Mouse (Mus musculus) embryonic facial prominence, embryonic 11.5 days (tissue): Measurements from ENCODE around the gene Eif4e1b. TPM values are rescaled to one million over a fixed set of nuclear protein-coding genes. Genes with fewer than 3 reads are reported as not detected.

Experiments
- ATAC-seq: fragments of 200-750 bp; cut with Nextera tagmentation; replicated peaks from 2 replicates; pipeline ENCODE4 v1.8.0; 2017; ENCODE audit warnings: low read depth; ENCODE audit not compliant: insufficient number of reproducible peaks, low FRiP score, low TSS enrichment
- DNase-seq: peaks from one replicate; pipeline ENCODE4 v3.0.0-alpha.2; 2015; ENCODE audit warnings: low spot score
- H3K27ac ChIP-seq: fragments of 300-500 bp; sonication (generic); replicated peaks from 2 replicates; pipeline ENCODE4 v1.5.1; 2014; ENCODE audit warnings: mild to moderate bottlenecking, low read depth, low read length, control low read depth
- H3K27me3 ChIP-seq: fragments of 300-500 bp; sonication (generic); 2 replicates; pipeline ENCODE4 v1.6.1; 2014; ENCODE audit warnings: mild to moderate bottlenecking, low read length, moderate library complexity, mixed read lengths; ENCODE audit not compliant: control insufficient read depth, insufficient read depth
- H3K36me3 ChIP-seq: fragments of 300-500 bp; sonication (generic); replicated peaks from 2 replicates; pipeline ENCODE4 v1.6.1; 2014; ENCODE audit warnings: low read depth, mild to moderate bottlenecking, low read length, moderate library complexity, mixed read lengths; ENCODE audit not compliant: control insufficient read depth, insufficient read depth
- H3K4me1 ChIP-seq: fragments of 300-500 bp; sonication (generic); 2 replicates; pipeline ENCODE4 v1.6.1; 2014; ENCODE audit warnings: low read length, mixed read lengths; ENCODE audit not compliant: control insufficient read depth, insufficient read depth
- H3K4me2 ChIP-seq: fragments of 300-500 bp; sonication (generic); 2 replicates; pipeline ENCODE4 v1.6.1; 2014; ENCODE audit warnings: low read depth, mild to moderate bottlenecking, control low read depth, low read length, moderate library complexity
- H3K4me3 ChIP-seq: fragments of 300-500 bp; sonication (generic); 2 replicates; pipeline ENCODE4 v1.5.1; 2014; ENCODE audit warnings: low read depth, low read length, control low read depth
- H3K9ac ChIP-seq: fragments of 300-500 bp; sonication (generic); replicated peaks from 2 replicates; pipeline ENCODE4 v1.6.1; 2014; ENCODE audit warnings: mild to moderate bottlenecking, control low read depth, low read length
- H3K9me3 ChIP-seq: fragments of 300-500 bp; sonication (generic); replicated peaks from 2 replicates; pipeline ENCODE4 v1.6.1; 2016; ENCODE audit warnings: mild to moderate bottlenecking, low read length, inconsistent platforms, mixed read lengths; ENCODE audit not compliant: control insufficient read depth
- WGBS: fragments of 180-500 bp; shearing (Covaris S2); extraction: QIAGEN DNeasy Blood & Tissue Kit; methylation state at CpG from one replicate; pipeline ENCODE4 v1.1.7; 2014; 5-methylcytosine and 5-hydroxymethylcytosine counted together
- polyA plus RNA-seq: library from polyadenylated mRNA; unstranded; fragments of >200 nt; fragmentation: Nextera tagmentation; extraction: Ambion mirVana; gene quantifications from 2 replicates; pipeline ENCODE4 v1.2.1, GENCODE M21; 2014

Eif4e1b gene
- polyA plus RNA-seq, 1 experiment from 2014 or later: not detected

DNA sequence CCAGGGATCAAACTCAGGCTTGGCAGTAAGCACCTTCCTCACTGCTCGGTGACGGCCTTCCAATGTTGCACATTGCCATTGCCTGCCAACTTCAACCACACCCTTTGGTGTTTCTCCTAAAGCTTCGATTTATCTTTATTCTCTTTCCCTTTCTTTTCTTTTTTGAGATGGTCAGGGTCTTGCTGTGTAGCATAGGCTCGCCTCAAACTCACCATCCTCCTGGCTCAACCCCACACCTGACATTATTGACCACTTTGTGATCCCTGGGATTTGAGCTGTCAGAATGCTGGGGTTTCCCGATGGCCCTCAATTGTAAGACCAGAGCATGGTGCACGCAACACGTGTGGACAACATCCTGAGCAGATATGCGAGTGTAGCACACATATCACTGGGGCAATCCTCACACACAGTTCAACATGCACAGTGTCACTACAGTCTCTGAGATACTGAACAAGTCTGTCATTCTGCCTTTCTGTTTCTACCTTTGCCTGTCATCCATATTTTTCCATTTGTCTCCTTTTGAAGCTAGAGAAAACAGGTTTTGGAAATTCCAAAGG is 27.6 kb upstream of the Eif4e1b start:
- Histone ChIP-seq H3K4me2 (no peak overlapping the region), H3K9me3 (no peaks in the 10 kb centered on the region), H3K4me3 (no peak overlapping the region), H3K9ac (no peak overlapping the region), H3K4me1 (0 out of 2 replicates have a peak, but pooled peaks cover 2% of the 10 kb centered on the region), H3K27ac (no peak overlapping the region), H3K36me3 (no peaks in the 10 kb centered on the region), H3K27me3 (no peaks in the 10 kb centered on the region)
- DNase-seq (no peak), ATAC-seq (no peak)
- 85% methylated on average over 8 of the region's 8 CpGs for WGBS

DNA sequence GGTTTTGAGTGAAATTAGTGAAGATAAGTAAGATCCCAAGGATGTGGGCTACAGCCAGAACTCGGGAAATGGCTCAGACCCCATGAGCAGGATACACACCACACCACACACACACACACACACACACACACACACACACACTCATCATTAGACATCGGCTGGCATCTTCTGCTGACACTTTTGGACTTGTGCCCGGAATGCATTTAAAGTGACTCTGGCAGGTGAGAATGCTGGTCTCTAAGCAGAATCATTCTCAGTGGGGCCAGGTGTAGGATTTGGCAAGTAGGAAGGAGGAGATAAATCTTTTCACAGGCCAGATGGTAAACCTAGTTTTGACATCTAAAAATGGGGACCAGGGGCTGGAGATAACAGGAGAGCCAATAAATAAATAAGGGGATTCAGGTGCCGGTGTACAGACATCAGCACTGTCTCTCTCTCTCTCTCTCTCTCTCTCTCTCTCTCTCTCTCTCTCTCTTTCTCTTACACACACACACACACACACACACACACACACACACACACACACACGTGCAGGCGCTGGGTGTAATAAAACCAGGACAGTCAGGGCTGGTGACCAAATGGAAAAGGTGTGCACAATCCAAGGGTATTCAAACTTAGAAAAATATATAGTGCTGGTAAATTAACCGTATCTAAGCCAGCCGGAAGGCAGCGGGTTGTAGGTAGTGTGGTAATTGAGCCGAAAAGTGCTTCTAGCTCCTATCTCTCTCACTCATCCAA is 26.5 kb upstream of the Eif4e1b start:
- peaks cover 2% of the 10 kb centered on the region; the same call in 1 of the 2 replicates for H3K27me3 ChIP-seq
- H3K4me3 ChIP-seq: no peak overlapping the region
- peak overlapping the region; percentile 76 for H3K4me2 ChIP-seq
- H3K4me1 ChIP-seq: 0 out of 2 replicates have a peak, but pooled peaks cover 2% of the 10 kb centered on the region
- no peaks in the 10 kb centered on the region for H3K36me3 ChIP-seq
- no peak overlapping the region for H3K27ac ChIP-seq
- no peak for DNase-seq
- WGBS: 43% methylated on average over 10 of the region's 10 CpGs
- ATAC-seq: no peak
- no peak overlapping the region for H3K9ac ChIP-seq
- H3K9me3 ChIP-seq: no peaks in the 10 kb centered on the region

GRCm38 (mm10) chr13:54758045-54758755 is 25.6 kb upstream of the Eif4e1b start:
- Histone ChIP-seq H3K27me3 (peaks cover 3% of the 10 kb centered on the region; the same call in 1 of the 2 replicates), H3K27ac (no peak overlapping the region), H3K4me3 (peak overlapping the region; percentile 30), H3K9me3 (no peaks in the 10 kb centered on the region), H3K4me1 (0 out of 2 replicates have a peak, but pooled peaks cover 2% of the 10 kb centered on the region), H3K9ac (peak overlapping the region; percentile 13; the same call in 1 of the 2 replicates), H3K36me3 (no peaks in the 10 kb centered on the region), H3K4me2 (peak overlapping the region; percentile 76)
- WGBS: under 1% methylated on average over 43 of the region's 43 CpGs
- peak; percentile 95 for DNase-seq
- ATAC-seq: peak; percentile 75

- no peaks in the 10 kb centered on the region for H3K9me3 ChIP-seq
- 0 out of 2 replicates have a peak, but pooled peaks cover 2% of the 10 kb centered on the region for H3K4me1 ChIP-seq
- ATAC-seq (no peak; the same call in 1 of the 2 replicates), DNase-seq (no peak)
- peak overlapping the region; percentile 76 for H3K4me2 ChIP-seq
- H3K27ac ChIP-seq: no peak overlapping the region
- peak overlapping the region; percentile 30 for H3K4me3 ChIP-seq
- H3K9ac ChIP-seq: no peak overlapping the region
- no peaks in the 10 kb centered on the region for H3K36me3 ChIP-seq
- peaks cover 10% of the 10 kb centered on the region for H3K27me3 ChIP-seq
- WGBS: under 1% methylated on average over 29 of the region's 29 CpGs
These were observed 24.9 kb upstream of the Eif4e1b start for GRCm38 (mm10) chr13:54758756-54759470.

DNA sequence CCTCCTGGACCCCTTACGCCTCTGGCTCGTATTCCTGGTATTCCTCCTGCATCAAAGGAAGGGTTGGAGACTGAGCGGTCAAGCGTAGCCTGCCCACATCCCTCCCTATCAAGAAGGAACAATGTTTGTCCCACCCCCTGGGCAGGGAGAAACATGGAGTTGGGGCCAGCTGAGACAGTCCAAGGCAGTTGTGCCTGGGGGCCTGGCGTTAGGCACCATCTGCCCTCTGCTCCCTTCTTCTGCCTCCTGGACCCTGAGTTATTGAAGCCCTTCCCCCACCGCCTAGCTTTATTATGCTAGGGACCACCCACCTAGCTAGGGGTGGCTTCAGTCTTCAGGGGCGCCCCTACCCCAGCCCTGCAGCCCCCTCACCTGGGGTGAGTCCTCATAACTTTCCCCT is 24.3 kb upstream of the Eif4e1b start:
- WGBS: 11% methylated on average over 7 of the region's 7 CpGs

DNA sequence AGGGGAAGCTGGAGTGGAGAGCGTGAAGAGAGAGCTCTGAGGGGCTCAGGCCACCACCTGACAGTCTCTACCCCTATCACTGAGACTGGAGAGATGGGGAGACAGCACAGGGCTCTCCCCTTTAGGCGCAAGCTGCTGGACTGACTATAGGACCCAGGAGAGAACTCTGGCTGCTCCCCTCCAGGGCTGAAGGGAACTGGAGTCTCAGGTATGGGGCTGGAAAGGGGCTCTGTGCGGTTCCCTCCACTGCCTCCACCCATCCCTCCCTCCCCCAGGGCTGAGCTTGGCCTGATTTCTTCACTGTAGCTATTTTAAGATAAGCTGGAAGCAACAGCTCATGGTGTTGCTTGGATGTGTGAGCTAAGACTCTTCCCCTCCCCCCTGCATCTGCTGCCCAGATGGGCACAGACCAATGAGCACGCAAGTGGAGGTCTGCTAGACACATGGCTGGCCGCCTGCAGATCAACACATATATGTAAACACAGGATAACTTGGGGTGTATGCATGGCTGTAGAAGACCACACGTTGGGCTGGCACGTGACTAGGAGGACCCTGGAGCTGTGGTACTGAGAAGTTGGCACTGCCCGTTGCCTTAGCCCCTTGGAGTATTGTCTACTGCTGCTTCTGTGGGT is 23.5 kb upstream of the Eif4e1b start:
- DNase-seq (peak; percentile 37), ATAC-seq (no peak)
- whole genome bisulfite sequencing: 43% methylated on average over 8 of the region's 8 CpGs
- Histone ChIP-seq H3K36me3 (no peaks in the 10 kb centered on the region), H3K4me1 (0 out of 2 replicates have a peak, but pooled peaks cover 2% of the 10 kb centered on the region), H3K27me3 (peaks cover 24% of the 10 kb centered on the region), H3K9ac (no peak overlapping the region), H3K4me2 (no peak overlapping the region), H3K4me3 (no peak overlapping the region), H3K9me3 (no peaks in the 10 kb centered on the region), H3K27ac (no peak overlapping the region)

More for the DNA sequence above, 24.3 kb upstream of the Eif4e1b start:
- no peak overlapping the region for H3K9ac ChIP-seq
- H3K36me3 ChIP-seq: no peaks in the 10 kb centered on the region
- 0 out of 2 replicates have a peak, but pooled peaks cover 2% of the 10 kb centered on the region for H3K4me1 ChIP-seq
- H3K4me2 ChIP-seq: no peak overlapping the region; the same call in 1 of the 2 replicates
- no peak overlapping the region for H3K4me3 ChIP-seq
- peaks cover 16% of the 10 kb centered on the region for H3K27me3 ChIP-seq
- H3K9me3 ChIP-seq: no peaks in the 10 kb centered on the region
- no peak overlapping the region for H3K27ac ChIP-seq
- ATAC-seq (no peak), DNase-seq (no peak)

DNA sequence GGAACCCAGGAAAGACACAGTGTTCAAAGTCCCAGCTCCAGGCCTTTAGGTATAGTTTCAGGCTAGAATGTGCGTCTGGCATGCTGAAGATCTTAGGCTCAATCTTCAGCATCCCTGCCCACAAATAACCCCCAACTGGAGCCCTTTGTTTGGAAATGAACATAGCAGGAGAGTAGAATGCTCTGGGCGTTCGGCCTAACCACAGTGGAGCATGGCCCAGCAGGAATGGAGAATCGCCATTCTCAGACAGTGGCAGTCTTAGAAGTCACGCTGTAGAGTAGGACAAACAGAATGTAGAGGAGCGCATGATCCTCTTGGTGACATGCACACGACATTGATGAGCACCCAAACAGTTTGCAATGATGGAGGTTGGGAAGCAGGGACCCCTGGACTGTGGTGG is 22.9 kb upstream of the Eif4e1b start:
- H3K4me1 ChIP-seq: 0 out of 2 replicates have a peak, but pooled peaks cover 2% of the 10 kb centered on the region
- 74% methylated on average over 7 of the region's 7 CpGs for WGBS
- no peak overlapping the region for H3K9ac ChIP-seq
- no peak overlapping the region for H3K4me2 ChIP-seq
- DNase-seq (no peak), ATAC-seq (no peak)
- H3K27me3 ChIP-seq: peaks cover 30% of the 10 kb centered on the region
- H3K9me3 ChIP-seq: no peaks in the 10 kb centered on the region
- no peaks in the 10 kb centered on the region for H3K36me3 ChIP-seq
- H3K27ac ChIP-seq: no peak overlapping the region
- no peak overlapping the region for H3K4me3 ChIP-seq
